Mouse (Mus musculus): ENCODE data around the gene Meis1. TPM values are rescaled to one million over a fixed set of nuclear protein-coding genes. Genes with fewer than 3 reads are reported as not detected.
A peak's percentile ranks its signal among the peaks of the same experiment; 100 is the strongest.

Gene Meis1
- polyA plus RNA-seq, 1 experiment = 5.0 TPM

DNA sequence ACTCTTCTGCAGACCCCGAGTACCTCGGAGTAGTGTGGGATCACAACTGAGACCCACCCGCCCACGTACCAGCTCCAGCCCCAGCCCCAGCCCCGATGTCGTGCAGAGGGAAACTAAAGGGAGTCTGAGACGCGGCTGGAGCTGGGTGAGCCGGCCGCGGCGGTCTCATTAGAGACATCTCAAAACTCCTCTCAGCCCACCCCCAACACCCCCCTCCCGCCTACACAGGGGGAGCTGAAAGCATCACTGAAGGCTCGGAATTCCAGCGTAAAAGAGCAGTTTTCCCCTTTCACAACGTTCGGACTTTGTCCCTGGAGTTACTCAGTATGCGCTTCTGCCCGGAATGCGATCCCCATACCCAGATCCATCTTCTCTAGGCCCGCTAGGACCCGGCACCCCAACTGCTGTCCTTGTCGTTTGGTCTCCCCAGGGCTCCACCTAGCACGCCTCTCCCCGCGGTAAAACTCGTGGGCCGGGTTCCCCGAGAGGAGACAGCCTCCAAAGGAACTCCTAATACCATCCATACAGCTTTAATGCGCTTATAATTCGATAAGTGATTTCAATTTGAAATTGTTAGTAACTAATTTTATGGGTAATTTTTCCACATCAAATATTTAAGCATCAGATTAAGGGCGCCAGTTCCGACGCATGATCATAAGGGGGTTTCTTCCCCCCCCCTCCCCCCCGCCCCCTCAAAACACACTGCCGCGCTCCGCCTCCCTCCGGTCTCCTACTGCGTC is 141.7 kb downstream of the Meis1 start:
- Histone ChIP-seq H3K4me3 (ENCODE audit: extremely low read depth, insufficient read depth, insufficient read length) (peak overlapping the region; percentile 36), H3K27ac (ENCODE audit: insufficient read depth, low read length) (peak overlapping the region; percentile 51), H3K27me3 (ENCODE audit: control insufficient read depth, insufficient read depth, low read length) (peaks cover 24% of the 10 kb centered on the region), H3K4me1 (ENCODE audit: control insufficient read depth, insufficient read depth, insufficient read length) (peaks cover 5% of the 10 kb centered on the region; the same call in 1 of the 2 replicates), H3K36me3 (ENCODE audit: control insufficient read depth, insufficient read depth, low read length) (no peaks in the 10 kb centered on the region)
- no peak for TF ChIP-seq POLR2A (IDR thresholded peaks at IDR 0.05; ENCODE audit: low read depth, low read length)
- no peak for DNase-seq (ENCODE audit: low read depth in 1 of 2, low spot score in 2 of 2)
- WGBS = under 1% methylated on average over 40 of the region's 40 CpGs

GRCm38 (mm10) chr11:18875911-18876885 is 142.6 kb downstream of the Meis1 start:
- no peak for DNase-seq (ENCODE audit: low read depth in 1 of 2, low spot score in 2 of 2)
- TF ChIP-seq CTCF (IDR thresholded peaks at IDR 0.05; ENCODE audit: extremely low read depth, insufficient read depth, insufficient read length, insufficient replicate concordance) (no peak), POLR2A (IDR thresholded peaks at IDR 0.05; ENCODE audit: low read depth, low read length) (no peak)
- Histone ChIP-seq H3K36me3 (ENCODE audit: control insufficient read depth, insufficient read depth, low read length) (no peaks in the 10 kb centered on the region), H3K4me3 (ENCODE audit: extremely low read depth, insufficient read depth, insufficient read length) (peak overlapping the region; percentile 36; the same call in 1 of the 2 replicates), H3K4me1 (ENCODE audit: control insufficient read depth, insufficient read depth, insufficient read length) (peaks cover 8% of the 10 kb centered on the region; the same call in 1 of the 2 replicates), H3K27me3 (ENCODE audit: control insufficient read depth, insufficient read depth, low read length) (peaks cover 30% of the 10 kb centered on the region), H3K27ac (ENCODE audit: insufficient read depth, low read length) (no peak overlapping the region; the same call in 1 of the 2 replicates)
- WGBS = 13% methylated on average over 27 of the region's 27 CpGs

DNA sequence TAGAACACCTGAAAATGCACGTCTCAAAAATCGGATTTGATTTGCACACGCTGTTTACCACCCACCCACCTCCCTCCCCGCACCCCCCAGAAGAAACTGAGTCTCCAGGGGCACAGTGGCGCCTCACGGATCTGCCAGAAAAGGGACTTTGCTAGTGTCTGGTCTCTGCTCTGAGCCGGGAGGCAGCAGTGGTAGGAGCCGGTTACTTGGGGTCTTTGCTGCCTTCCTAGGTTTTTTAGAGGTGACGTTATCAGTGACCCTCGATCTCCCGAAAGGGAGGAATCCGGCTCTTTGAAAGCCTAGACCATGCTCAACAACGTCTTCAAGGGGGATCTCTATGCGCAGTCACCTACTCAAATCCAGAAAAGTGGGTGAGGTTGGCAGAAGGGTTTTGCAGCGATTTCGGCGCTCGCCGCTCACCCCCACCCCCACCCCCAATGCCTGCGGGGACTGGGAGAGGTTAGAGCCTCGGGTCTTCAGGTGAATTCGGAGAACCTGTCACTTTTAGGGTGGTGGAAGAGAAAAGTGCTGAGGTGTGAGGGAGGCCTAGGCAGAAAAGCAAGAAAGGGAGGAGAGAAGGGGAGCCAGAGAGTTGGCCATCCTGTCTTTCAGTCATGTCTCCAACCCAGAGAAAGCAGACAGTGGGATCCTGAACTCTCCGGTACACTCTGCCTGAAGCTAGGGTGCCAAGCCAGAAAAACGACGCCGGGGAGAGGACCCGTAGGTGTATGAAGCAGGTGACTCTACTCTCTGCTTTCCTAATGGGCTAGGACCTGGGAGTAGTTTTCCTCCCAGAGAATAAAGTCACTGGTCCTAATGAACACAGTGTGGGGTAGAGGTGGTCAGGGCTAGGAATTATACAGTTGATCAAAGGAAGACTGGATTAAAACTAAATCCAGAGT is 143.5 kb downstream of the Meis1 start:
- Histone ChIP-seq H3K36me3 (ENCODE audit: control insufficient read depth, insufficient read depth, low read length) (no peaks in the 10 kb centered on the region), H3K27ac (ENCODE audit: insufficient read depth, low read length) (0 out of 2 replicates have a peak overlapping the region, but pooled peaks have one; percentile 28), H3K27me3 (ENCODE audit: control insufficient read depth, insufficient read depth, low read length) (peaks cover 34% of the 10 kb centered on the region), H3K4me3 (ENCODE audit: extremely low read depth, insufficient read depth, insufficient read length) (no peak overlapping the region), H3K4me1 (ENCODE audit: control insufficient read depth, insufficient read depth, insufficient read length) (peaks cover 8% of the 10 kb centered on the region; the same call in 1 of the 2 replicates)
- no peak for DNase-seq (ENCODE audit: low read depth in 1 of 2, low spot score in 2 of 2)
- TF ChIP-seq CTCF (IDR thresholded peaks at IDR 0.05; ENCODE audit: extremely low read depth, insufficient read depth, insufficient read length, insufficient replicate concordance) (no peak), POLR2A (IDR thresholded peaks at IDR 0.05; ENCODE audit: low read depth, low read length) (no peak)
- WGBS = 4% methylated on average over 27 of the region's 27 CpGs

GRCm38 (mm10) chr11:18874278-18875000 is 144.3 kb downstream of the Meis1 start:
- WGBS = 3% methylated on average over 18 of the region's 18 CpGs
- TF ChIP-seq POLR2A (IDR thresholded peaks at IDR 0.05; ENCODE audit: low read depth, low read length) (no peak), CTCF (IDR thresholded peaks at IDR 0.05; ENCODE audit: extremely low read depth, insufficient read depth, insufficient read length, insufficient replicate concordance) (no peak)
- DNase-seq (ENCODE audit: low read depth in 1 of 2, low spot score in 2 of 2) = no peak
- Histone ChIP-seq H3K4me1 (ENCODE audit: control insufficient read depth, insufficient read depth, insufficient read length) (peaks cover 8% of the 10 kb centered on the region; the same call in 1 of the 2 replicates), H3K36me3 (ENCODE audit: control insufficient read depth, insufficient read depth, low read length) (no peaks in the 10 kb centered on the region), H3K4me3 (ENCODE audit: extremely low read depth, insufficient read depth, insufficient read length) (no peak overlapping the region), H3K27me3 (ENCODE audit: control insufficient read depth, insufficient read depth, low read length) (peaks cover 40% of the 10 kb centered on the region), H3K27ac (ENCODE audit: insufficient read depth, low read length) (no peak overlapping the region; the same call in 1 of the 2 replicates)

GRCm38 (mm10) chr11:18873451-18874277 is 145.1 kb downstream of the Meis1 start:
- Histone ChIP-seq H3K4me1 (ENCODE audit: control insufficient read depth, insufficient read depth, insufficient read length) (peaks cover 8% of the 10 kb centered on the region; the same call in 1 of the 2 replicates), H3K36me3 (ENCODE audit: control insufficient read depth, insufficient read depth, low read length) (no peaks in the 10 kb centered on the region), H3K27me3 (ENCODE audit: control insufficient read depth, insufficient read depth, low read length) (peaks cover 40% of the 10 kb centered on the region), H3K27ac (ENCODE audit: insufficient read depth, low read length) (no peak overlapping the region), H3K4me3 (ENCODE audit: extremely low read depth, insufficient read depth, insufficient read length) (no peak overlapping the region)
- DNase-seq (ENCODE audit: low read depth in 1 of 2, low spot score in 2 of 2) = no peak
- TF ChIP-seq POLR2A (IDR thresholded peaks at IDR 0.05; ENCODE audit: low read depth, low read length) (no peak), CTCF (IDR thresholded peaks at IDR 0.05; ENCODE audit: extremely low read depth, insufficient read depth, insufficient read length, insufficient replicate concordance) (no peak)
- 14% methylated on average over 9 of the region's 9 CpGs for WGBS
